Mouse (Mus musculus) midbrain, embryonic 14.5 days (tissue): ENCODE results near the gene Tor2a. TPM values are rescaled to one million over a fixed set of nuclear protein-coding genes. Genes with fewer than 3 reads are reported as not detected.

Experiments
- ATAC-seq: fragments of 200-750 bp; cut with Nextera tagmentation; 2 replicates; pipeline ENCODE4 v1.8.0; 2017; ENCODE audit warnings: moderate number of reproducible peaks, moderate library complexity; ENCODE audit not compliant: low FRiP score, low TSS enrichment
- DNase-seq: peaks from one replicate; pipeline ENCODE4 v3.0.0-alpha.2; 2015
- H3K27ac ChIP-seq: fragments of 300-500 bp; sonication (generic); replicated peaks from 2 replicates; pipeline ENCODE4 v1.5.1; 2014; ENCODE audit warnings: mild to moderate bottlenecking, low read depth, low read length, moderate library complexity
- H3K27me3 ChIP-seq: fragments of 300-500 bp; sonication (generic); 2 replicates; pipeline ENCODE4 v1.6.1; 2014; ENCODE audit warnings: low read length, control low read depth, mixed read lengths; ENCODE audit not compliant: control insufficient read depth, insufficient read depth
- H3K36me3 ChIP-seq: fragments of 300-500 bp; sonication (generic); 2 replicates; pipeline ENCODE4 v1.6.1; 2014; ENCODE audit warnings: low read length, control low read depth; ENCODE audit not compliant: control insufficient read depth, insufficient read depth
- H3K4me1 ChIP-seq: fragments of 300-500 bp; sonication (generic); 2 replicates; pipeline ENCODE4 v1.6.1; 2014; ENCODE audit warnings: mild to moderate bottlenecking, antibody characterized with exemption, low read length, control low read depth; ENCODE audit not compliant: control insufficient read depth, insufficient read depth
- H3K4me2 ChIP-seq: fragments of 300-500 bp; sonication (generic); 2 replicates; pipeline ENCODE4 v1.6.1; 2014; ENCODE audit warnings: mild to moderate bottlenecking, low read length, moderate library complexity
- H3K4me3 ChIP-seq: fragments of 300-500 bp; sonication (generic); replicated peaks from 2 replicates; pipeline ENCODE4 v1.5.1; 2014; ENCODE audit warnings: low read depth, low read length
- H3K9ac ChIP-seq: fragments of 300-500 bp; sonication (generic); replicated peaks from 2 replicates; pipeline ENCODE4 v1.6.1; 2014; ENCODE audit warnings: mild to moderate bottlenecking, low read length, moderate library complexity
- H3K9me3 ChIP-seq: fragments of 300-500 bp; sonication (generic); 2 replicates; pipeline ENCODE4 v1.6.1; 2016; ENCODE audit warnings: low read length, control low read depth, mixed read lengths; ENCODE audit not compliant: control insufficient read depth
- WGBS: fragments of 180-500 bp; shearing (Covaris S2); extraction: QIAGEN DNeasy Blood & Tissue Kit; methylation state at CpG from one replicate; pipeline ENCODE4 v1.1.7; 2014; 5-methylcytosine and 5-hydroxymethylcytosine counted together
- polyA plus RNA-seq: library from polyadenylated mRNA; unstranded; fragments of >200 nt; fragmentation: Nextera tagmentation; extraction: Ambion mirVana; gene quantifications from 2 replicates; pipeline ENCODE4 v1.2.1, GENCODE M21; 2014

Gene Tor2a
- polyA plus RNA-seq, 1 experiment from 2014 or later = 51.1 TPM

DNA sequence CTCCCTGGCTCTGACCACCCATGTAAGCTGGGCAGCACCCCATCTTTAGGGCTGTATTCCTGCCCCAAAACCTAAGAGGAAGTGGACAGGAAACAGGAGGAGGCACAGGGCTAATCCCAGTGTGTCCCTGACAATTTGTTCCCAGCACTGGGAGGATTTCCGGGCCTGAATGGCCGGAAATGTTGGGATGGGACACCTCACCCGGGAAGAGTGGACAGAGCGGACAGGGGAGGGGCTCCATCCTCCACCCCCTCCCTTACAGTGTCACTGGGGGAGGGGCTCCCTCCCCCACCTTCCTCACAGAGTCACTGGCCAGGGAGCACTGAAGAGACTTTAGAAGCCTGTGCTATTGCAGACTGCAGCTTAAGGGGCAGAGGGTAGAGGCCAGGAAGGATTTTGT is 22.1 kb upstream of the Tor2a start:
- Histone ChIP-seq H3K4me3 (no peak overlapping the region), H3K4me1 (no peaks in the 10 kb centered on the region), H3K27ac (no peak overlapping the region; the same call in 1 of the 2 replicates), H3K9ac (0 out of 2 replicates have a peak overlapping the region, but pooled peaks have one; percentile 6), H3K4me2 (no peak overlapping the region), H3K36me3 (no peaks in the 10 kb centered on the region), H3K27me3 (no peaks in the 10 kb centered on the region), H3K9me3 (no peaks in the 10 kb centered on the region)
- DNase-seq (no peak), ATAC-seq (no peak)
- 64% methylated on average over 4 of the region's 4 CpGs for WGBS

DNA sequence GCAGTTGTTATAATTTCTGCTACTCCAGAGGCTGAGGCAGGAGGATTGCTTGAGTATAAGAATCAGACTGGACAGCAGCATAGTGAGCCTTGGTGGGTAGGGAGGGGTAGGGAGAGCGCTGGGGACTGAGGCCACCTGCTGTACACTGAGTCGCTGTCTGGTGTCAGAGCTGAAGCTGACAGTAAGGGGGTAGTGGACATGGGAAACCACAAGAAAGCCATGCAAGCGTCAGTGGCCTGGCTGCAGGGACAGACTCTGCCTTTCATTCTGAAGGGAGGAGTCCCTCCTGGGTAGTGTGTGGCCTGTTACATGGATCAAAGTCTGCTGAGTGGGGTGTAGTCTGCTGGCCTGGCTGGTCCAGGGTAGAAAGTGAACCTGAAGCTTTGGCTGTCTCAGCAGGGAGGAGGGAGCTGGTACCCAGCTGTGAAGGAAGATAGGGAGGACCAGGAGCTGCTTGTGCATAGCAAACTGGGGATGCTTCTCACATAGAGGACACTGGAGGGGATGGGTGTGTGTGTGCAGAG is 20.7 kb upstream of the Tor2a start:
- H3K9ac ChIP-seq = no peak overlapping the region
- WGBS = 40% methylated on average over 3 of the region's 3 CpGs
- ATAC-seq = no peak
- no peak overlapping the region for H3K4me3 ChIP-seq
- H3K27me3 ChIP-seq = no peaks in the 10 kb centered on the region
- DNase-seq = no peak
- no peaks in the 10 kb centered on the region for H3K36me3 ChIP-seq
- no peak overlapping the region for H3K27ac ChIP-seq
- no peak overlapping the region for H3K4me2 ChIP-seq
- H3K9me3 ChIP-seq = no peaks in the 10 kb centered on the region
- peaks cover 9% of the 10 kb centered on the region; the same call in 1 of the 2 replicates for H3K4me1 ChIP-seq

DNA sequence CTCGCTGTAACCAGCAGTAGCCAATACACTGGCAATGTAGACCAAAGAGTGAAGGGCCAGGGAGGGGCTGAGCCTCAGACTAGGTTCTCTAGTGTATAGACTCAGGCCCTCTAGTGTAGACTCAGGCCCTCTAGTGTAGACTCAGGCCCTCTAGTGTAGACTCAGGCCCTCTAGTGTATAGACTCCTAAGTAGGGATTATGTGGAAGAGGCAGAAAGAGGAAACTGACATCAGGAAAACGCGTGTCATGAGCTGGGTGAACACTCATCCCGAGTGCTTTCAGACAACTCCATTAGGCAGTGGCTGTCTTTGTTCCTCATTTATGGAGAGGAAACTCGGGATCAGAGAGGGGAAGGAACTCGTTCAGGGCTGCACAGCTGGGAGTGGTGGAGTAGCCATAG is 20.0 kb upstream of the Tor2a start:
- Histone ChIP-seq H3K27ac (no peak overlapping the region), H3K4me2 (no peak overlapping the region), H3K9ac (no peak overlapping the region), H3K4me1 (peaks cover 9% of the 10 kb centered on the region; the same call in 1 of the 2 replicates), H3K36me3 (no peaks in the 10 kb centered on the region), H3K9me3 (no peaks in the 10 kb centered on the region), H3K4me3 (no peak overlapping the region), H3K27me3 (no peaks in the 10 kb centered on the region)
- no peak for DNase-seq
- ATAC-seq = no peak
- 55% methylated on average over 6 of the region's 6 CpGs for WGBS

DNA sequence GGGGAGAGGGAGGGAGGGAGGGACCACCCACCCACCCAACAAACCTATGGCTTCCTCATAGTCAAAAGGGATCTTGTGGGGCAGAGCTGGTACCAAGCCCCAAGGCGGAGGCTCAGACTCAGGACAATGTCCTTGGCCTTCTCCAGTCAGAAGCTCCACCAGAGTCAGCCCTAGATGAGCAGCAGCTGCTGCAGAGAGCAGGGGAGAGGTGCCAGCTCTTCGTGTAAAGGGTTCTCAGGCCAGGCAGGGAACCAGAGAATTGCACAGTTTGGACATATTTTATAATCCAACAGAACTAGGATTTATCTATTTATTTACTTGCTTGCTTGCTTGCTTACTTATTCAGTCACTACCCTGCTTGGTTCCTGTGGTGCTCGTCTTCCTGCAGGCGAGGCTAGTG is 17.7 kb upstream of the Tor2a start:
- ATAC-seq (no peak), DNase-seq (no peak)
- Histone ChIP-seq H3K4me3 (no peak overlapping the region), H3K9me3 (no peaks in the 10 kb centered on the region), H3K27me3 (no peaks in the 10 kb centered on the region), H3K4me2 (no peak overlapping the region), H3K4me1 (peaks cover 18% of the 10 kb centered on the region), H3K9ac (no peak overlapping the region), H3K27ac (no peak overlapping the region), H3K36me3 (0 out of 2 replicates have a peak, but pooled peaks cover 3% of the 10 kb centered on the region)
- 72% methylated on average over 4 of the region's 4 CpGs for WGBS

DNA sequence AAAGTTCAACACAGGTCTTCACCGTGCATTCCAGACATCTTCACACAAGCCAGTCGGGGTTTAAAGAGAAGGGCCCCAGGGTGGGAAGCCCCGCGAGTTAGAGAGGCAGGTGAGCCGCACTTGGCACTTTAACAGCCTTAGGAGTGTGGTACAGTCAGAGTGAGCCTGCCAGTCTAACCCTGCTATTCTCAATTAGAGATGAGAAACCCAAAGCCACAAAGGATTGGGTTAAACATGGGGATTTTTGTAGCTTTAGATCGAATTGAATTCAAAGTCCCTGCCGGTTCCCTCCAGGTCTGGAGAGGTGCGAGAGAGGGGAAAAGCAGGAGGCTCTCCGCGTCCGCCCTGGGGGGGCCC is 16.1 kb upstream of the Tor2a start, which contains the start of gene 6330409D20Rik:
Gene 6330409D20Rik (minus strand): TSS at position 101 of the 357 bp plus-strand sequence.
- peaks cover 17% of the 10 kb centered on the region for H3K36me3 ChIP-seq
- H3K4me3 ChIP-seq = peak within 1 kb of the TSS; percentile 82
- peak within 1 kb of the TSS; percentile 86 for H3K27ac ChIP-seq
- ATAC-seq (no peak), DNase-seq (no peak)
- H3K9ac ChIP-seq = peak within 1 kb of the TSS; percentile 85
- peaks cover 18% of the 10 kb centered on the region for H3K4me1 ChIP-seq
- no peaks in the 10 kb centered on the region for H3K9me3 ChIP-seq
- H3K4me2 ChIP-seq = peak within 1 kb of the TSS; percentile 82
- 6% methylated on average over 11 of the region's 11 CpGs for WGBS
- H3K27me3 ChIP-seq = no peaks in the 10 kb centered on the region

DNA sequence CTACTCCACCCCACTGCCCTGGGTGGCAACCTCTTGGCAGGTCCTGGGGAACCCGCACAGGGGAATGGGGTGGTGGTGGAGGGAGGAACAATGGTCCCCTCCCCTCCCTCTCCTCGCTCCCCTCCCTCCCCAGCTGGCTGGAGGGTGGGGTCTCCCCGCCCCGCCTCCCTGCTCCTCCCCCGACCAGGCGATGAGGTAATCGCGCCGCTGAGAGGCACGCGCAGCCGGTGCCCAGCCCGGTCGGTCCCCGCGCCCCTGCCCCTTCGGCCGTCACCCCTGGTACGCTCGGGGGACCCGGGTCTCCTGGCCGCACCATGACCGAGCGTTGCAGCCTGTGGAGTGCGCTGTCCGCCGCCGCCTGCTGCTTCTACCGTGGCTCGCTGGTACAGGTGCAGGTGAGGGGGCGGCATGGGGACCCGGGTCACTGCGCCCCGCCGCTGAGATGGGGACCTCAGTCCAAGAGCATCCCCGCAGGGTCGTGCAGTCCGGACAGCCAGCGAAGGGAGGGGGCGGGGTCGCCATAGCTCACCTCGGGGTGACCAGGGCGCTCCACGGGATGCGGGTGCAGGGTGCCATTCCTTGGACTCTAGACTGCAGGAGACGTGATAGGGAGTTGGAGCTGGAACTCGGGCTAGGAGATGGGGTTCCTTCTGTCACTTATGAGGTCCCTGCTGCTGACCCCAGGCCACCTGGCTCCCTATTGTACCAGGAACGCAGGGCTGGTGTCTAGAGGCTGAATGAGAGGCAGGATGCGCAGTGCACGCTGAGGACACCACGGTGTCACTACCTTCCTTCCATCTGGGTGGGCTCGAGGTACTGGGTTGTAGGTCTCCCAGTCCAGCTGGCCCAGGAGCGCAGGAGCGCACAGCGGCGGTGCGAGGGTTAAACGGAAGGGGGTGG is 15.5 kb upstream of the Tor2a start:
- Histone ChIP-seq H3K9me3 (no peaks in the 10 kb centered on the region), H3K4me2 (peak overlapping the region; percentile 82), H3K4me3 (peak overlapping the region; percentile 82), H3K36me3 (peaks cover 24% of the 10 kb centered on the region), H3K9ac (peak overlapping the region; percentile 85), H3K27ac (peak overlapping the region; percentile 86), H3K27me3 (no peaks in the 10 kb centered on the region), H3K4me1 (peaks cover 18% of the 10 kb centered on the region)
- peak; percentile 60 for ATAC-seq
- 2% methylated on average over 54 of the region's 58 CpGs for WGBS
- DNase-seq = peak; percentile 87

DNA sequence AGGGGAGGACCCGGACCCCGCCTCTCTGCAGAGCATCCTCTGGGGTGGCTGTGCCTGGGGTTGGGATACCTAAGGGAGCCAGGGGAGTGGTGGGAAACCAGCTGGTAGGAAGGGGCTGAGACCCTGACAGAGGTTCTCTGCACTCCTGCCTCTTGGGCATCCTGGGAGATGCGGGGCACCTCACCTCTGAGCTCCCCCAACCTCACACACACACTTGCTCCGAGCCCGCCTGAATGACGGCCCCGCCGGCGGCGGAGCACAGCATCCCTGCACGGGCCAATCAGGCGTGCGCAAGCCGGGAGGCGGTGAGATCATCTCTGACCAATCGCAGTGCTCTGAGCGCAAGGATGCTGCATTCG is 14.9 kb upstream of the Tor2a start:
- H3K36me3 ChIP-seq = peaks cover 30% of the 10 kb centered on the region
- WGBS = under 1% methylated on average over 18 of the region's 18 CpGs
- peak overlapping the region; percentile 82 for H3K4me3 ChIP-seq
- peak overlapping the region; percentile 85 for H3K9ac ChIP-seq
- H3K4me1 ChIP-seq = peaks cover 18% of the 10 kb centered on the region
- no peaks in the 10 kb centered on the region for H3K27me3 ChIP-seq
- H3K9me3 ChIP-seq = no peaks in the 10 kb centered on the region
- DNase-seq (peak; percentile 94), ATAC-seq (peak; percentile 89)
- H3K27ac ChIP-seq = peak overlapping the region; percentile 86
- peak overlapping the region; percentile 82 for H3K4me2 ChIP-seq

DNA sequence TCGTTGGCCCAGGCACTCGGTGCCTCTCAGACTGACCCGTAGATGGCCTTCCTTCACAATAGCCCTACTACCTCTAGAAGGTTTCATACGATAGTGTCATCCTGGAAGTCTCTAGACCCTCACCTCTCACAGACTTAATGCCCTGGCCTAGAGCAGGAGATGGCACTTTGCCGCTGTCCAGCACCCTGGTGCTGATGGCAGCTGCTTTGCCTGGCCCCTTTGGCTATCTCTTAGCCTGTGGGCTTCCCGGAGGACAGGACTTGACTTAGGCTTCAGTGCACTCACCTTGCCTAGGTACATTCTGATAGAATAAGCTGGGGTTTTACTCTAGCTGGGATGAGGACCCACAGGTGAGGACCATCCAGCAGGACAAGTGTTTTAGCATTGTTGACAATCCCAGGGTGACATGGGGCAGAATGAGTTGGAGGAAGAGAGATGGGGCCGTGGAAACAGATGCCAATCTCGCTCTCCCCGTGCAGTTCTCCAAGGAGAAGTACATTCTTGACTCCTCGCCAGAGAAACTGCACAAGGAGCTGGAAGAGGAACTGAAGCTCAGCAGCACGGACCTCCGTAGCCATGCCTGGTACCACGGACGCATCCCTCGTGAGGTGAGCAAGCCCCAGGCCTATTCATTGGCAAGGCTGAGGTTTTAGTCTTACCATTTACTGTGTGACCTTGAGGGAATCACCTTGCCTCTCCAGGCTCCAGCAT is 12.6 kb upstream of the Tor2a start:
- Histone ChIP-seq H3K9ac (no peak overlapping the region), H3K27ac (no peak overlapping the region), H3K36me3 (peaks cover 48% of the 10 kb centered on the region), H3K4me3 (no peak overlapping the region), H3K4me2 (no peak overlapping the region), H3K9me3 (no peaks in the 10 kb centered on the region), H3K27me3 (no peaks in the 10 kb centered on the region), H3K4me1 (peaks cover 18% of the 10 kb centered on the region)
- ATAC-seq (no peak), DNase-seq (no peak)
- 77% methylated on average over 15 of the region's 15 CpGs for WGBS
